Mouse (Mus musculus): ENCODE data around the gene Stard13. TPM values are rescaled to one million over a fixed set of nuclear protein-coding genes. Genes with fewer than 3 reads are reported as not detected.

The Stard13 gene
- 45.6 and 57.3 TPM in 2 replicates for polyA plus RNA-seq (2012; rRNA removed)

DNA sequence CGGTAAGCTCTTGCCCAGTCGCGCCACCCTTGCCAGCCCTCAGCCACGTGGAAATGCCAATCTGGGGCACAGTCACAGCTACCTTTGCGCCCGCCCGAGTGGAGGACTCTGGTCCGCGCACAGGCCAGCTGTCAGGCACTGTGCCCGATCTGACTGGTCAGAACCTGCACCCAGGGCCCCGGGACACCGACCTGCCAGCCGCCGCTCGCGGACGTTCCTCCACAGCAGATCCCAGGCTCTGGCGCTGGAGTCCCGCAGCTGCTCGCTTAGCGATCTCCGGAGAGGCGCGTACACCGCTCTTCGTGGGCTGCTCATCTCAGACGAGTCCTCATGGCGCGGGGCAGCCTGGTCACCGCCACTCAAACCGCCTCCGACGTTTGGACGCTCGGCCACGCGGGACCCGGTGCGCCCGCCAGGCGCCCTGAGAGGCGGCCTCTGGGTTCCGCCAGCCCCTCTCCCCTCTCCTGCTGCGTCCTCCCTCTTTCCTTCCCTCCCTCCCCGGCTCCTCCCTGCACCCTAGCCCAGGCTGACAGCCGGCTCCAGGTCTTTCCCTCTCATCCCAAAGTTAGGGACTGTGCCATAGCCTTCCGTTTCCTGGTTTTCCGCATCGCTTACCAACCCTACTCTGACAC lies at the start of gene Stard13:
Gene Stard13, minus strand, starts transcription at position 437 of the 632 bp plus-strand sequence.
- peaks cover 5% of the 10 kb centered on the region for H3K4me1 ChIP-seq (ENCODE audit: control insufficient read depth, insufficient read depth, low read length)
- no peak for TF ChIP-seq CTCF (IDR thresholded peaks at IDR 0.05; ENCODE audit: insufficient read depth, low read length)
- TF ChIP-seq POLR2A (IDR thresholded peaks at IDR 0.05; ENCODE audit: borderline replicate concordance, extremely low read depth, low read depth, low read length): no peak
- under 1% methylated on average over 49 of the region's 49 CpGs for WGBS
- peak within 1 kb of the TSS; percentile 70 for H3K4me3 ChIP-seq (replicated peaks; ENCODE audit: extremely low read depth, low read depth, low read length)
- peak; percentile 50 for DNase-seq

DNA sequence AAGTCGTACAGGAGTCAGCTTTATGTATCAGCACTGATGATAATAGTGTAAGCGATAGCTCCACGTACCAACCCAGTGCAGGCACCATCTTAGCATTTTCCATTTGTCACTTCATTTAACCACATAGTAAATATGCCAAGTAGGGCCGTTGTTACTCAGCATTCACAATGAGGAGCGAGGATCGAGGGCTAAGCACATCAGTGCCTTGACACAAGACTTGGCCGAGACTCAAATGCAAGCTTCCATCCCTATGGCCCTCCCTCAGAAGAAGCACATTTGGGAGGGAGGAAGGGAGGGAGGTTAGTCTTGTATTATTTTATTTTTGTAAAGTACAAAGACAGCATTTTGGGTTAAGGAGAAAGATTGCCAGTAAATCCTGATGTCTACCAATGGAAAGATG lies 45.9 kb upstream of the Stard13 start:
- Histone ChIP-seq H3K4me1 (ENCODE audit: control insufficient read depth, insufficient read depth, low read length) (no peaks in the 10 kb centered on the region), H3K4me3 (replicated peaks; ENCODE audit: extremely low read depth, low read depth, low read length) (no peak overlapping the region)
- no peak for DNase-seq
- TF ChIP-seq CTCF (IDR thresholded peaks at IDR 0.05; ENCODE audit: insufficient read depth, low read length) (no peak), POLR2A (IDR thresholded peaks at IDR 0.05; ENCODE audit: borderline replicate concordance, extremely low read depth, low read depth, low read length) (no peak)
- WGBS: 74% methylated on average over 7 of the region's 7 CpGs

DNA sequence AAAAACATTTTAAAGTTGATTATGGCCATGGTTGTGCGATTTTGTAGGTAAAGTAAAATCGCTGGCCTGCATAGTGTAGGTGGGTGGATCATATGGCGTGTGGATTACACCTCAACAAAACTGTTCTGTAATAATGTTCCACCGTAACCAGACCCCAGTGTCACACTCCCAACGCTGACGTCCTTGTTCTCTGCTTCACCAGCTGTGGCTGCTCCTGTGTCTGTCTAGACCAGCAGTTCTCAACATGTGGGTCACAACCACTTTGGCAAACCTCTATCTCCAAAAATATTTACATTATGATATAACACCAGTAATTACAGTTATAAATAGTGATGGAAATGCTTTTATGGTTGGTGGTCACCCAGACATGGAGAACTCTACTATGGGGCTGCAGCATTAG lies 44.3 kb upstream of the Stard13 start:
- H3K4me1 ChIP-seq (ENCODE audit: control insufficient read depth, insufficient read depth, low read length): no peaks in the 10 kb centered on the region
- WGBS: 81% methylated on average over 6 of the region's 6 CpGs
- no peak overlapping the region for H3K4me3 ChIP-seq (replicated peaks; ENCODE audit: extremely low read depth, low read depth, low read length)
- TF ChIP-seq CTCF (IDR thresholded peaks at IDR 0.05; ENCODE audit: insufficient read depth, low read length) (no peak), POLR2A (IDR thresholded peaks at IDR 0.05; ENCODE audit: borderline replicate concordance, extremely low read depth, low read depth, low read length) (no peak)
- no peak for DNase-seq

DNA sequence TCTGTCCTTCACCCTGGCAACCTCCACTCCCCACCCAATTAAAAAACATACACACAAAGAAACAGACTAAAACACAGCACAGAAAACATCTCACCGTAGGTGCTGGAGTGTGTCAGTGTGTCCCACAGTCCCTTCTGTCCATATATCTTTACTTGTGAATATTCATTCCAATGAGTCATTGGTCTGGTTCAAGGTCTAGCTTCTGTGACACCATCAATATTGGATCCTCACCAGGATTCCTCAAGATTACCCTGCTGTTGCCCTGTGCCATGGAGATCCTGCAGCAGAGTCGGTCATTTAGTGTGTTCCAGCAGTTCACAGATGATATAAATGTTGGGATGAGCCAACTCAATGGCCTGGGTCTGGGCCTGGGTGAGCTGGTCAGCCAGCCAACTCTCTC lies 42.4 kb upstream of the Stard13 start:
- Histone ChIP-seq H3K4me1 (ENCODE audit: control insufficient read depth, insufficient read depth, low read length) (no peaks in the 10 kb centered on the region), H3K4me3 (replicated peaks; ENCODE audit: extremely low read depth, low read depth, low read length) (no peak overlapping the region)
- WGBS: 86% methylated on average over 2 of the region's 2 CpGs
- no peak for TF ChIP-seq POLR2A (IDR thresholded peaks at IDR 0.05; ENCODE audit: borderline replicate concordance, extremely low read depth, low read depth, low read length)
- TF ChIP-seq CTCF (IDR thresholded peaks at IDR 0.05; ENCODE audit: insufficient read depth, low read length): no peak
- DNase-seq: no peak

DNA sequence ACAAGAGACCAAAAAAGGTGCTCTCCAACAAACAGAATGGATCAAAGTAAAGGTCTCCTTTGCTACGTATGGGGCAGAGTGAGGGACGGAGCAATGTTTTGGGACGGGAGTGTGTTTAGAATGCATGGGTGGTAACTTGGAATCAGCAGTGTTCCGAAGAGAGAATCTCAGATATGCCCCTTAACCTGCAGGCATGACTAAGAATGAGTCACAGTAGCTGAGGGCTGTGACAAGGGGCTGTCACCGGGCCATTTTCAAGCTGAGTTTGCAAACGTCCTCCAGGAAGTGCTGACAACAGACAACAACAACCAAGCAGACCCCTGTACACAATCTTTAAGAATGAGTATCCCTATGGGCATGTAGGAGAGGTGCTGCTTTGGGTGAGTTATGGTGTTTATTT lies 40.6 kb upstream of the Stard13 start:
- TF ChIP-seq CTCF (IDR thresholded peaks at IDR 0.05; ENCODE audit: insufficient read depth, low read length) (no peak), POLR2A (IDR thresholded peaks at IDR 0.05; ENCODE audit: borderline replicate concordance, extremely low read depth, low read depth, low read length) (no peak)
- Histone ChIP-seq H3K4me1 (ENCODE audit: control insufficient read depth, insufficient read depth, low read length) (no peaks in the 10 kb centered on the region), H3K4me3 (replicated peaks; ENCODE audit: extremely low read depth, low read depth, low read length) (no peak overlapping the region)
- WGBS: 53% methylated on average over 6 of the region's 6 CpGs
- no peak for DNase-seq

DNA sequence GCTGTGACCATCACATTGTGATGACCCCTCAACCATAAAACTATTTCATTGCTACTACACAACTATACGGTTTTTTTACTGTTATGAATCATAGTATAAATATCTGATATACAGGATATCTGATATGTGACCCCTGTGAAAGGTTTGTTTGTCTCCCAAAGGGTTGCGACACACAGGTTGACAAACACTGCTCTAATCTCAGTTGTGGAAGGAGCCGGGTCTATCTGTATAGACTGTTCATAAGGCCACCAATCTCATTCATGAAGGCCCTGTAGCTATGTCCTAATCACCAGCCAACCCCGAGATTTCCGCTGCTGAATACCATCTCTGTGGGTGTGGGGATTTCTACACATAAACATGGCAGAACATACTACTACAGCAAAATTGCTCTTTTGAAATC lies 37.2 kb upstream of the Stard13 start:
- DNase-seq: no peak
- TF ChIP-seq CTCF (IDR thresholded peaks at IDR 0.05; ENCODE audit: insufficient read depth, low read length): no peak
- no peak for TF ChIP-seq POLR2A (IDR thresholded peaks at IDR 0.05; ENCODE audit: borderline replicate concordance, extremely low read depth, low read depth, low read length)
- no peak overlapping the region for H3K4me3 ChIP-seq (replicated peaks; ENCODE audit: extremely low read depth, low read depth, low read length)
- no peaks in the 10 kb centered on the region for H3K4me1 ChIP-seq (ENCODE audit: control insufficient read depth, insufficient read depth, low read length)
- WGBS: 87% methylated on average over 5 of the region's 5 CpGs

DNA sequence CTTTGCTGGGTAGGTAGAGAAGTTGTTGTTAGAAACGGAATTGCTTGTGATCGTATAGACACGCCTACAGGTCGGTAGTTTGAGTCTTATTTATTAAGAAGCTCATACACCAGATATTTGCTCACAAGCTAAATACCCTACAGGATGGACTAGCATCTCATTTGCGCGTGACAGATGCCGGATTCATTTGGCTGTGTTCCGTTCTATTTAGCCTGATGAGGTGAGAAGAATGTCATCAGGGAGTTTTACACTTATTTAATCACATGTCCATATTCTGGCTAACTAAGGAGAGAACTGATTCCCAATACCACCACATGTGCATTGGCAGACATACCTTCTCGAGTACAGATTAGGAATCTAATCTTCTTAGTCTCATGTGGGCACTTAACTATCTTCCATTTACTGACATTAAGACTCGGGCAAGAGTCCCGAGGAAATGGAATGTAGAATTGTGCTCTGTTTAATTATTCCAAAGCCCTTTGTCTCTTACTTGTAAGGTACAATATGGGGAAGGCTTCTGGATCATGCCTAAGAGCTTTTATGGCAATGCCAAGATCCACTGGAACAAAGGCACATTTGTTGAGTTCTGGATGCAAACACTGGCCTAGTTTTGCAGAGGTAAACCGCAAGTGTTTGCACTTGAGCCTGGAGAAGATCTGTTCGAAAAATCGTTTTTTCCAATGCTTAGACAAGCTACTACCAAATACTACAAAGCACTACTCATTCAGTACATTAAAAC lies 33.4 kb upstream of the Stard13 start:
- no peak for DNase-seq
- TF ChIP-seq CTCF (IDR thresholded peaks at IDR 0.05; ENCODE audit: insufficient read depth, low read length) (no peak), POLR2A (IDR thresholded peaks at IDR 0.05; ENCODE audit: borderline replicate concordance, extremely low read depth, low read depth, low read length) (no peak)
- 82% methylated on average over 14 of the region's 14 CpGs for WGBS
- Histone ChIP-seq H3K4me3 (replicated peaks; ENCODE audit: extremely low read depth, low read depth, low read length) (no peak overlapping the region), H3K4me1 (ENCODE audit: control insufficient read depth, insufficient read depth, low read length) (no peaks in the 10 kb centered on the region)

DNA sequence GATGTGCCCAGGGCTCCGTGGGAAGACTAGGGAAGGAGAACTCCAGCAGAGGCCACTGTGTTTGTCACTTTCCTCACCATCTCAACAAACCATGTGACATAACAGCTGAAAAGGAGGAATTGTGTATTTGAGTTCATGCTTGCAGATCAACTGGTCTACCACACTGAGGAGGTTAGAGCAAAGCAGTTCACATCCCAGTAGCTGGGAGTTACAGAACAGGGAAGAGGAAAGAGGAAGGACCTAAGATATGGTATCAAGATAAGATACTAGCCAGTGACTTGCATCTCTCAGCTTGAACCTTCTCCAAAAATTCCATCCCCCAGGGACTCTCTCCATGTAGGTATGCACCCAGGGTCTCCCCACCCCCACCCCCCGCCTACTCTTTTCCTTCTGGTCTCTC lies 27.9 kb upstream of the Stard13 start:
- H3K4me3 ChIP-seq (replicated peaks; ENCODE audit: extremely low read depth, low read depth, low read length): no peak overlapping the region
- no peaks in the 10 kb centered on the region; the same call in 1 of the 2 replicates for H3K4me1 ChIP-seq (ENCODE audit: control insufficient read depth, insufficient read depth, low read length)
- TF ChIP-seq POLR2A (IDR thresholded peaks at IDR 0.05; ENCODE audit: borderline replicate concordance, extremely low read depth, low read depth, low read length) (no peak), CTCF (IDR thresholded peaks at IDR 0.05; ENCODE audit: insufficient read depth, low read length) (no peak)
- DNase-seq: no peak
- whole genome bisulfite sequencing: 74% methylated on average over 2 of the region's 2 CpGs

DNA sequence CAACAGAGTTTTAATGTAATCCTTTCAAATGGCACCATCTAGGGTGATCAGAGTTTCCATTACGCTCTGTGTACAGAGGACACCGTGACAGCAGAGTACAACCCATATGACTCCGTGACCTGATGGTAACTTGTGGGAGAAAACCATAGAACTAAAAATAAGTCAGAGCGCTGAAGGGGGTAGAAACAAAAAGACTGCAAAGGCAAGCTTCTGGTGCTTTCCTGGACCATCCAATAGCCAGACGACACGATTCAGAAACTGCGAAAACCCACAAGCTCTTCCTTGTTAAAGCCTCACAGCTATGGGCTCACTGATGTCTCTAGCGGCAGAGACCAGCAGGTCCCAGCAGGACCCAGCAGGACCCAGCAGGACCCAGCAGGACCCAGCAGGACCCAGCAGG lies 18.6 kb upstream of the Stard13 start:
- no peak for DNase-seq
- Histone ChIP-seq H3K4me1 (ENCODE audit: control insufficient read depth, insufficient read depth, low read length) (peaks cover 5% of the 10 kb centered on the region), H3K4me3 (replicated peaks; ENCODE audit: extremely low read depth, low read depth, low read length) (no peak overlapping the region)
- TF ChIP-seq CTCF (IDR thresholded peaks at IDR 0.05; ENCODE audit: insufficient read depth, low read length) (no peak), POLR2A (IDR thresholded peaks at IDR 0.05; ENCODE audit: borderline replicate concordance, extremely low read depth, low read depth, low read length) (no peak)
- 71% methylated on average over 8 of the region's 8 CpGs for WGBS

DNA sequence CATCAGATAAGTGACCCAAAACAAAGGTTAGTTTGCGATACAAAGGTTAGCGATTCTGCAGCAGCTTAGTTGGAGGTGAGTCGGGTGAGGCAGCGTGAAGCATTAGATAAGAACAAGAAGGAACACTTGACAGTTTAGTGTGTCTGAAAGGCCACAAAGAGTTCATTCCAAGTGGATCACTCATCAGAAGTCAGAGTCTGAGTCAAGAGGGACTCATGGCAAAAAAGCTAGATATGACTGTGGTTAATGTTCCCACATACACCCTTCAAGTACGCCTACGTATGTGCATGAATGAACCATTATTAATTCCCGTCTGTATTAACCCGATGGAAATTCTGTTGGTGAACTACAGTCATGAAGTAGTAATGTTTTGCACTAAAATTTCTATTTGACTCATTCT lies 18.0 kb upstream of the Stard13 start:
- no peak for DNase-seq
- WGBS: 77% methylated on average over 8 of the region's 8 CpGs
- no peak for TF ChIP-seq CTCF (IDR thresholded peaks at IDR 0.05; ENCODE audit: insufficient read depth, low read length)
- TF ChIP-seq POLR2A (IDR thresholded peaks at IDR 0.05; ENCODE audit: borderline replicate concordance, extremely low read depth, low read depth, low read length): no peak

More for the DNA sequence above, 18.0 kb upstream of the Stard13 start:
- peaks cover 10% of the 10 kb centered on the region for H3K4me1 ChIP-seq (ENCODE audit: control insufficient read depth, insufficient read depth, low read length)
- no peak overlapping the region for H3K4me3 ChIP-seq (replicated peaks; ENCODE audit: extremely low read depth, low read depth, low read length)
